Mouse (Mus musculus) hindbrain, embryonic 14.5 days (tissue): ENCODE measurements around the gene Cmpk2. TPM values are rescaled to one million over a fixed set of nuclear protein-coding genes. Genes with fewer than 3 reads are reported as not detected.
"Not testable (repeated sequence)": the region's sequence is repeated elsewhere in the genome, so short reads cannot be mapped to it uniquely, and the experiment has no call there.

Experiments used
- ATAC-seq: fragments of 200-750 bp; cut with Nextera tagmentation; 2 replicates; pipeline ENCODE4 v1.8.0; 2017; ENCODE audit warnings: moderate number of reproducible peaks, mild to moderate bottlenecking, moderate TSS enrichment, moderate library complexity; ENCODE audit not compliant: low FRiP score
- DNase-seq: peaks from one replicate; pipeline ENCODE4 v3.0.0-alpha.2; 2015; ENCODE audit warnings: low spot score
- H3K27ac ChIP-seq: fragments of 300-500 bp; sonication (generic); 2 replicates; pipeline ENCODE4 v1.5.1; 2014; ENCODE audit warnings: mild to moderate bottlenecking, moderate library complexity
- H3K27me3 ChIP-seq: fragments of 300-500 bp; sonication (generic); 2 replicates; pipeline ENCODE4 v1.6.1; 2014; ENCODE audit warnings: mild to moderate bottlenecking, low read length, mixed read lengths; ENCODE audit not compliant: control insufficient read depth, insufficient read depth
- H3K36me3 ChIP-seq: fragments of 300-500 bp; sonication (generic); replicated peaks from 2 replicates; pipeline ENCODE4 v1.6.1; 2014; ENCODE audit not compliant: control insufficient read depth, insufficient read depth
- H3K4me1 ChIP-seq: fragments of 300-500 bp; sonication (generic); replicated peaks from 2 replicates; pipeline ENCODE4 v1.6.1; 2014; ENCODE audit warnings: antibody characterized with exemption, low read length, mixed read lengths; ENCODE audit not compliant: control insufficient read depth, insufficient read depth
- H3K4me2 ChIP-seq: fragments of 300-500 bp; sonication (generic); replicated peaks from 2 replicates; pipeline ENCODE4 v1.6.1; 2014; ENCODE audit warnings: mild to moderate bottlenecking, moderate library complexity
- H3K4me3 ChIP-seq: fragments of 300-500 bp; sonication (generic); replicated peaks from 2 replicates; pipeline ENCODE4 v1.5.1; 2014; ENCODE audit warnings: mild to moderate bottlenecking, low read length
- H3K9ac ChIP-seq: fragments of 300-500 bp; sonication (generic); 2 replicates; pipeline ENCODE4 v1.6.1; 2014
- H3K9me3 ChIP-seq: fragments of 300-500 bp; sonication (generic); 2 replicates; pipeline ENCODE4 v1.6.1; 2016; ENCODE audit warnings: low read length; ENCODE audit not compliant: control insufficient read depth
- WGBS: fragments of 180-500 bp; shearing (Covaris S2); extraction: QIAGEN DNeasy Blood & Tissue Kit; methylation state at CpG from one replicate; pipeline ENCODE4 v1.1.7; 2014; 5-methylcytosine and 5-hydroxymethylcytosine counted together
- polyA plus RNA-seq: library from polyadenylated mRNA; unstranded; fragments of >200 nt; fragmentation: Nextera tagmentation; extraction: Ambion mirVana; gene quantifications from 2 replicates; pipeline ENCODE4 v1.2.1, GENCODE M21; 2014

Cmpk2 gene
- polyA plus RNA-seq, 1 experiment from 2014 or later: 24.2 TPM

- Histone ChIP-seq H3K27ac (no peak overlapping the region), H3K4me1 (peaks cover 7% of the 10 kb centered on the region; the same call in 1 of the 2 replicates), H3K27me3 (no peaks in the 10 kb centered on the region), H3K4me2 (no peak overlapping the region), H3K36me3 (no peaks in the 10 kb centered on the region), H3K4me3 (no peak overlapping the region), H3K9ac (no peak overlapping the region), H3K9me3 (no peaks in the 10 kb centered on the region)
- 90% methylated on average over 3 of the region's 3 CpGs for WGBS
- ATAC-seq (no peak), DNase-seq (no peak)
Observed at GRCm38 (mm10) chr12:26472770-26473481, 3.9 kb downstream of the Cmpk2 start.

GRCm38 (mm10) chr12:26473746-26474145 lies 4.7 kb downstream of the Cmpk2 start:
- WGBS: 92% methylated on average over 6 of the region's 6 CpGs
- Histone ChIP-seq H3K36me3 (no peaks in the 10 kb centered on the region; the same call in 1 of the 2 replicates), H3K9ac (no peak overlapping the region), H3K4me2 (no peak overlapping the region), H3K9me3 (no peaks in the 10 kb centered on the region), H3K4me3 (no peak overlapping the region), H3K27ac (no peak overlapping the region), H3K27me3 (no peaks in the 10 kb centered on the region), H3K4me1 (peaks cover 7% of the 10 kb centered on the region; the same call in 1 of the 2 replicates)
- DNase-seq: no peak
- no peak for ATAC-seq

GRCm38 (mm10) chr12:26477198-26477597 lies 8.2 kb downstream of the Cmpk2 start:
- Histone ChIP-seq H3K4me1 (no peaks in the 10 kb centered on the region), H3K27me3 (no peaks in the 10 kb centered on the region), H3K4me2 (no peak overlapping the region), H3K9ac (no peak overlapping the region), H3K27ac (no peak overlapping the region), H3K36me3 (no peaks in the 10 kb centered on the region; the same call in 1 of the 2 replicates), H3K4me3 (no peak overlapping the region), H3K9me3 (no peaks in the 10 kb centered on the region)
- ATAC-seq (no peak), DNase-seq (no peak)
- WGBS: 66% methylated on average over 5 of the region's 5 CpGs

- Histone ChIP-seq H3K9ac (no peak overlapping the region), H3K4me3 (no peak overlapping the region), H3K4me1 (no peaks in the 10 kb centered on the region), H3K4me2 (no peak overlapping the region), H3K9me3 (no peaks in the 10 kb centered on the region), H3K36me3 (no peaks in the 10 kb centered on the region; the same call in 1 of the 2 replicates), H3K27ac (no peak overlapping the region), H3K27me3 (no peaks in the 10 kb centered on the region)
- ATAC-seq (no peak), DNase-seq (no peak)
- WGBS: 89% methylated on average over 18 of the region's 18 CpGs
Observed at GRCm38 (mm10) chr12:26478196-26479004, 9.4 kb downstream of the Cmpk2 start.

GRCm38 (mm10) chr12:26485738-26486580 lies 17.0 kb downstream of the Cmpk2 start:
- not testable (repeated sequence) for H3K9me3 ChIP-seq, H3K4me3 ChIP-seq, DNase-seq, H3K36me3 ChIP-seq, H3K4me2 ChIP-seq, H3K9ac ChIP-seq, ATAC-seq, H3K27me3 ChIP-seq, H3K27ac ChIP-seq
- 92% methylated on average over 12 of the region's 12 CpGs for WGBS
- H3K4me1 ChIP-seq: peaks cover 10% of the 10 kb centered on the region; the same call in 1 of the 2 replicates

DNA sequence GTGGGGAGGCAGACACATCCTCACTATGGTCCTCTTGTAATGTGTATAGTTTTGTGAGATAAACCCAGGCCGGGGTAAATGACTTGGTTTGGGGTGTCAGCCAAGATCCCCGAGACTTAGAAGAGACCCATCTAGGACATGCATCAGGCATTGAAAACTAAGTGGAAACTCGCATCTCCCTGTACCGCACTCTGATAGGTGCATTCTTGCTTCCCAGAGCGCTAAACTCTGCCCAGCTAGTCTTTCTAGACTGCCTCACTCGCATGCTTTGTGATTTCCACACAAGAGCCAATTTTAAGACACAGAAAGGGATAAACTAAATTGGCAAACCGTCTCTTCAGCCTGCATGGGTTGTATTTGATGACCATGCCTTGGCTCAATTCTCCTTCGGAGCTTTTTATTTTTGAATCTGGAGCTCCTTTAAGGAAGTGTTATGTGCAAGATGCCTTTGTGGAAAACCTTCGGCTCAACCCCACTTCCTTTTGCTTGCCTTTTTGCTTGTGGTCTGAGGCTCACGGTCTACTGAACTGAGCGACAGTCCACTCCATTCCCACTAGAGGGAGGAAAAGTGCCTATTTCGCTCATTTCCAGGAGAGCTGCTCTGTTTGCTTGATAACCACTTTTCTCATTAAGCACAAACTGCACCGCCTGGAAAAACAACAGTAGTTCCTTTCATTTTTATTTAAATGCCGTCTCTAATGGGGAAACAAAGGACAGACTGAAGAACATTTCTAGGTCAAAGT lies 19.0 kb downstream of the Cmpk2 start:
- DNase-seq (peak; percentile 83), ATAC-seq (peak; percentile 55; the same call in 1 of the 2 replicates)
- Histone ChIP-seq H3K27ac (no peak overlapping the region), H3K36me3 (no peaks in the 10 kb centered on the region), H3K9me3 (no peaks in the 10 kb centered on the region), H3K4me2 (no peak overlapping the region; the same call in 1 of the 2 replicates), H3K4me3 (no peak overlapping the region), H3K27me3 (no peaks in the 10 kb centered on the region), H3K4me1 (peaks cover 10% of the 10 kb centered on the region; the same call in 1 of the 2 replicates), H3K9ac (0 out of 2 replicates have a peak overlapping the region, but pooled peaks have one; percentile 14)
- 41% methylated on average over 14 of the region's 14 CpGs for WGBS

DNA sequence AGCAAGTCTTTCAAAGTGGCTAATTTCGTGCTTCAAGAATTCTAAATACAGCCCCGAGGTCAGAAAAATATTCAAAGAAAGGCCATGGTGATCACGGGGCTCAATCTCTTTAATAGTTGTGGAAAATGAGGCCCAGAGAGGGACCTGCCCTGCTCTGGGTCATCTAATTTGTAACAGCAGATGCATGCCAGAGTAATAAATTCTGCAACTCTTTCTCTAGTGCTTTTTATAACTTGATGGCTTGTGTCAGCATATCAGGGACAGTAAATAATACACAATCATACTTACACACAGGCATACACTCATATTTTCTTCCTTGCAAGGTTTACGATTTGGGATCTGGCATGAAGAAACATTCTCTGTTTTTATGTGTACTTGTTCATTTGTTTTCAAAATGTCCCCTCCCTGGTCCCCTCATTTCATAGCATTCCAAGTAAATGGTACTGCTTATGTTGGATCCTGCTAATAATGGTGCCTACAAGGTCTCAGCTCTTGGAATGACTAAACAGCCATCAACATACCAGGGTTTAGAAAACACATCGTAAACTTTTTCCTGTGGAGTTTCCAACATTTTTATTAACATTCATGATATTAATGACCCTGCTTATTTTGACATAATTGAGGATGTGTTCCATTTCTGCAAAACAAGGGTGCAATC lies 19.7 kb downstream of the Cmpk2 start:
- Histone ChIP-seq H3K27me3 (no peaks in the 10 kb centered on the region), H3K27ac (no peak overlapping the region), H3K4me2 (no peak overlapping the region; the same call in 1 of the 2 replicates), H3K4me3 (no peak overlapping the region), H3K9me3 (no peaks in the 10 kb centered on the region), H3K9ac (0 out of 2 replicates have a peak overlapping the region, but pooled peaks have one; percentile 14), H3K36me3 (no peaks in the 10 kb centered on the region), H3K4me1 (peaks cover 10% of the 10 kb centered on the region; the same call in 1 of the 2 replicates)
- ATAC-seq: no peak
- DNase-seq: no peak
- WGBS: 37% methylated on average over 5 of the region's 5 CpGs

GRCm38 (mm10) chr12:26489942-26490341 lies 20.9 kb downstream of the Cmpk2 start:
- Histone ChIP-seq H3K27ac (no peak overlapping the region), H3K9ac (no peak overlapping the region), H3K4me1 (peaks cover 10% of the 10 kb centered on the region; the same call in 1 of the 2 replicates), H3K36me3 (no peaks in the 10 kb centered on the region), H3K4me3 (no peak overlapping the region), H3K27me3 (no peaks in the 10 kb centered on the region), H3K4me2 (no peak overlapping the region), H3K9me3 (no peaks in the 10 kb centered on the region)
- ATAC-seq (no peak), DNase-seq (no peak)
- 90% methylated on average over 1 of the region's 1 CpGs for WGBS
